Mouse (Mus musculus): ENCODE measurements around the gene Gmppb.

Gmppb gene

DNA sequence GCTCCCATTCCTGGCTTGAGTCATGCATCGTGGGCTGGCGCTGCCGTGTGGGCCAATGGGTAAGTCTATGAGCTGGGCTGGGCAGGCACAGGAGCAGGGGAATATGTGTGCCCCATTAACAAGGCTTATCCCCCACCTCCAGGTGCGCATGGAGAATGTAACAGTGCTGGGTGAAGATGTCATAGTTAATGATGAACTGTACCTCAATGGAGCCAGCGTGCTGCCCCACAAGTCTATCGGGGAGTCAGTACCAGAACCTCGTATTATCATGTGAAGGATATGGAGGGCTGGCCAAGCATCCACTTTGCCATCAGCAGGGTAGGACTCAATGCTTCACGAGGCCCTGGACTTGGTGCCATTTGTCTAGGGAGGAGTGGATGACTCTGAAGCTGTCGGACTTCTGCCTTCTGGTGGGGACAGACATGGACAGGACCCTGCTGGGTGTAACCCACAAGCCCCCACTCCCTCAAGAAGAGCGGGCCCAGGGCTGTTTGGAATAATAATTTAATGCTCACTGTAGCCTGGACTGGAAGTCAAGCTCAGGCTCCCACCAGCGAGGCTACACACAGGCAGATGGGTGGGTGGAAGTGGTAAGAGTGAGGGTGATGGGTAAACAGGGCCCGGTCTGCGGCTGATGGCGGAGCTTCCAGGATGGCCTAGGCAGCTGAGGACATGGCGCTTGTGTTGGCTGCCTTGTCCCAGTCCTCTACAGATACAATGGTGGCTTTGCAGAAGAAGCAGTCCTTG lies 2.3 kb downstream of the Gmppb start:
- no peak for DNase-seq (ENCODE audit: low spot score)

DNA sequence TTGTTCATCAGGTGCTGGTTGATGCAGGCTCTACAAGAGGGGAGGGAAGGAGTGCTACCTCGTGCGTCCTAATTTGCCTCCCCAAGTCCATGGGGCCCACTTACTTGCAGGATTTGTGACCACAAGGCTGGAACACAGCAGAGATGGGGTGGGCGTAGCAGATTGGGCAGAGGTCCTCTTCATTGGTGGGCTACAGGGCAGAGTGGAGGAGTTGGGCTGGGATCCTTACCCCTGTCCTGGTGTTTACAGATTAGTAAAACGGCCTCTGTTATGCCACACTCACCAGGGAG lies 2.8 kb downstream of the Gmppb start:
- DNase-seq (ENCODE audit: low spot score): no peak

DNA sequence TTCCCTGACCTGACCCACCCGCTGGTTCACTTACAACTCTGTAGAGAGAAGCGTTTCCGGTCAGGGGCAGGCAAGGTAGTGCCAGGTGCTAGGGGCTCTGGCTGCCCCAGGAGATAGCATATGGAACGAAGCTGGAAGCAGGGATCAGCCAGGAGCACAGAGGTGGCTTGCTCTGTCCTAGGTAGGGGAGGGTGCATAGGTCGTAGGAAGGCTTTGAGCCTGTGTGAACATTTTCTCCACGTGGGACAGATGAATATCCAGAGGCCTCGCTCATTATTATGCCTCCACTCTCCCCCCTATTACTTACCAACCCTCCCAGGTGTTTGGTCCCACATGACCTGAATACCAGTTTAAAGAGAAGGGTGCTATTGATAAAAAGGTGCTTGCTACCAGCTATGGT lies 3.4 kb downstream of the Gmppb start:
- no peak for DNase-seq (ENCODE audit: low spot score)

DNA sequence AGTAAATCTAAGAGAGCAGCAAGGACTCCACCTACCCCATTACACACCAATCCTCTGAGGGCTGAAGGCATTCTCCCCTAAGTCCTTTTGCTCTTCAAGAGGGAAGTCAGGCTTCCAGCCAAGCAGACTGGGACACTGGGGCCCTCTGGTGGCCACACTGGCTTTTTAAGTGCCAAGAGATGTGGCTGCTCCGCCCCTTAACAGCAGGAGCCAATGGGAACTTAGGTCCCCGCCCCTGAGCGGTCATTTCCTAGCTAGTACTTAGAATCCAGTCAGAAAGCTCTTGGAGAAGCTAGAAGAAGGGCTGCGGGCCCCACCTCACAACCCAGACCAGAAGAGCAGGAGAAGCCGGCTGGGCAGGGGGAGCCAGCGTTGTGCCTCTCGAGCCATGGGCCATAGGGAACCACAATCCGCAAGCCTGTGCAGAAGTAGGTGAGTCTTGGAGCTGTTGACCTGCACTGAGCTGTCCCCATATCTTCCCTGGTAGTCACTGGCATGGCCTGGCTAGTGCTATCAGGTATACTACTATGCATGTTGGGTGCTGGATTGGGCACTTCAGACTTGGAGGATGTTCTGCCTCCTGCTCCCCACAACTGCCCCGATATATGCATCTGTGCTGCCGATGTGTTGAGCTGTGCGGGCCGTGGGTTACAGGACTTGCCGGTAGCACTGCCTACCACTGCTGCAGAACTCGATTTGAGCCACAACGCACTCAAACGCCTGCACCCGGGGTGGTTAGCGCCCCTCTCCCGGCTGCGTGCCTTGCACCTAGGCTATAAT lies 4.0 kb downstream of the Gmppb start, which contains the start of gene Amigo3:
TSS of gene Amigo3 (plus strand) at position 275 of the 780 bp plus-strand sequence.
- DNase-seq (ENCODE audit: low spot score): peak; percentile 97

DNA sequence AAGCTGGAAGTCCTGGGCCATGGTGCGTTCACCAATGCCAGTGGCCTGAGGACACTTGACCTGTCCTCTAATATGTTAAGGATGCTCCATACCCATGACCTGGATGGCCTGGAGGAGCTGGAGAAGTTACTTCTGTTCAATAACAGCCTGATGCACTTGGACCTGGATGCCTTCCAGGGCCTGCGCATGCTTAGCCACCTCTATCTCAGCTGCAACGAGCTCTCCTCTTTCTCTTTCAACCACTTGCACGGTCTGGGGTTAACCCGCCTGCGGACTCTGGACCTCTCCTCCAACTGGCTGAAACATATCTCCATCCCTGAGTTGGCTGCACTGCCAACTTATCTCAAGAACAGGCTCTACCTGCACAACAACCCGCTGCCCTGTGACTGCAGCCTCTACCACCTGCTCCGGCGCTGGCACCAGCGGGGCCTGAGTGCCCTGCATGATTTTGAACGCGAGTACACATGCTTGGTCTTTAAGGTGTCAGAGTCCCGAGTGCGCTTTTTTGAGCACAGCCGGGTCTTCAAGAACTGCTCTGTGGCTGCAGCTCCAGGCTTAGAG lies 4.7 kb downstream of the Gmppb start:
- no peak for DNase-seq (ENCODE audit: low spot score)

DNA sequence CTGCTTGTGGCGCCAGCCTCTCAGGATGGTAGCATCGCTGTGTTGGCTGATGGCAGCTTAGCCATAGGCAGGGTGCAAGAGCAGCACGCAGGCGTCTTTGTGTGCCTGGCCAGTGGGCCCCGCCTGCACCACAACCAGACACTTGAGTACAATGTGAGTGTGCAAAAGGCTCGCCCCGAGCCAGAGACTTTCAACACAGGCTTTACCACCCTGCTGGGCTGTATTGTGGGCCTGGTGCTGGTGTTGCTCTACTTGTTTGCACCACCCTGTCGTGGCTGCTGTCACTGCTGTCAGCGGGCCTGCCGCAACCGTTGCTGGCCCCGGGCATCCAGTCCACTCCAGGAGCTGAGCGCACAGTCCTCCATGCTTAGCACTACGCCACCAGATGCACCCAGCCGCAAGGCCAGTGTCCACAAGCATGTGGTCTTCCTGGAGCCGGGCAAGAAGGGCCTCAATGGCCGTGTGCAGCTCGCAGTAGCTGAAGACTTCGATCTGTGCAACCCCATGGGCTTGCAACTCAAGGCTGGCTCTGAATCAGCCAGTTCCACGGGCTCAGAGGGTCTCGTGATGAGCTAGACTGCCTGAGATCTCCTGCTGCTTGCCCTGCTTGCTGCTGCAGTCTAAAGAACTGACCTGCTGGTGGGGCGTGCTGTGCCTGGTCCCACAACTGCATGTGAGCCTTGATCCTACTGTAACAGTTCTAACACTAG lies 5.4 kb downstream of the Gmppb start:
- DNase-seq (ENCODE audit: low spot score): no peak

DNA sequence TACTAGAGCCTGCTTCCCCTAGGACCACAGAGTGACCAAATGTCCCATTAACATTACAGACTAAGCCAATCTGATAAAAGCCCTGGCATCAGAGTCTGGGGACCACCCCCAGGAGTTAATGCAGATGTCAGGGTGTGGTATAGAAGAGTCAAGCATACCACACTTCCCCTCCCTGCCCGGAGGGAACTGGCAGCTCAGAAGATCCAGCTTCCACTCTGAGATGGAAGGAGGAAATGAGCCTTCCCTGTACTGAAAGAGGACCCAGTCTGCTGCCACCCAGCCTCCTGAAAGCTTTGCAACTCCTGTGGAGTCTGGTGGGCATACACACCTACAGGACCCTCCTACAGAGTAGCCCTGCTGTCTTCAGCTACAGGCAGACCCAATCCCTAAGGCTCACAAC lies 6.0 kb downstream of the Gmppb start:
- DNase-seq (ENCODE audit: low spot score): no peak

DNA sequence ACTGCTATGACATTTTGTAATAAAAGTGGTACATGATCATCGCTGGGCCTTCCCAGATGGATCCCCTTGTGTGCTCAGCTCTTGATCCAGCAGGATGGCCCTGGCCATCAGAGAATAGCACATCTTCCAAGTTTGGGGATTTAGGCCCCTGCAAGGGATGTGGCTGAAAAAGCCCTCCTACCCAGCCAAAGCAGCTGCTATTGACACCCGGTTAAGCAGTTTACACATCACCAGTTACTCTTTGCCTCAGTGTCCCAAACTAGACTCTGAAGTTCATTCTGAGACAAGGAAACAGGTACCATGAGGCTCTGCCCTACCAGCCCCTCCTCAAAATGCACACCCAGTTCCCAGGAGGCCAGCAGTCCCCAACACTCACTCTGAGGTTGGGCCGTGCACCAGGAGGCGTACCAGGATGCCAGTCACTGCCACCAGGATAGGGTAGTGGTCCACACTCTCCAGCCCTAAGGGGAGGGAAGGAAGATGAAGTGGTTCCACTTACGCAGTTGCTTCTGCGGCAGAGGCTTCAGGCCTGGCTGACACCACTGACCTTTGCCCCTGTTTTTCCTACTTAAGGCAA lies 6.7 kb downstream of the Gmppb start:
- no peak for DNase-seq (ENCODE audit: low spot score)

DNA sequence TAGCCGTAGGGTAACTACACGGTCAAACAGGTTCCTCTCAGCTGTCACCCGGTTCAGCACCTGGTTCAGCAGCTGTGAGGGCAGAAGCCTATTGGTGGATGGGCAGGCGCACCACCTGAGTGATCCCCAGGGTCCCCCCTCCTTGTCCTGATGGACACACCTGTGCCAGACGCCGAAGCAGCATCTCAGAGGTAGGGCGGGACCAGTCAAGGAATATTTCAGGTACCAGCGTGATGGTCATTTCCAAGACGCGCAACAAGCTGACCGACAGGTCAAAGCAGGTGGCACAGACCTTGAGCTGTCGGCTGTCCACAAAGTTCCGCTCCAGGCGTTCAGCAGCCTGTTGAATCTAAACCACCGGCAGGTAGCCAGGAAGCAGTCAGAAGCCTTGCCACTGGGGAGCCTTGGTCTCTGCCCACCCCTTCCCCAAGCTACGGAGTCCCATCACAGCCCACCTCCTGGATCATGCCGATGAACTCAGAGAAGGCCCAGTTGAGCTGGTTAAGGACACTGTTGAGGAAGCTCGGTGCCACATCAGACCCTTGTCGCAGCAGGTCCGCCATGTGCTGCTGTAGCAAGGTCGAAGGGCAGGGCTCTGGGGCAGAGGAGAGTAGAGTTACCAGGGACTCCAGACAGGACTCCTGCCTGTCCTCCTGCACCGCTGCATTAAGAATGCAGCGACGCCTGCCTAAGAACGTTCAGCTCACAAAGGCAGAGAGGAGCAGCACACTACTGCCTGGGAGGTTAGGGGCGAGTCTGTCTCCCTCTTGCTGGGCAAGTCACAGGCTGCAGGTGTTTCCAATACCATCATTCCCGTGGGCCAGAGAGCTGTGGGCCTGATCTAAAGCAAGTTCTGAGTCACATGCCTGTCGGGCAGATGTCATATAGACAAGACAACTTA lies 7.6 kb downstream of the Gmppb start:
- DNase-seq (ENCODE audit: low spot score): no peak

DNA sequence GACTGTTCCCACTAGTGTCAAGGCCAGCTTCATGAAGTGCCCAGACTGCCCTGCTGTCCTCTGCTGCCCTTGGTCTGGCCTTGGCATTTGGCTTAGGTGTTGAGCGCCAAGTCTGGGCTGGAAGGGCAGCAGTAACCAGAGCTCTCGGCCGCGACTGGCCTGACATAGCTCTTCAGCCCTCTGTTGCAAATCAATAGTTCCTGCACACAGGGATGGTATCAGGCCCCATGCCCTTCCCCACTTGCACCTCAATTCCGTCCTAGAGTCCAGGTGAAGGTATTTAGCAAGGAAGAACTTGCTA lies 8.2 kb downstream of the Gmppb start:
- DNase-seq (ENCODE audit: low spot score): no peak

DNA sequence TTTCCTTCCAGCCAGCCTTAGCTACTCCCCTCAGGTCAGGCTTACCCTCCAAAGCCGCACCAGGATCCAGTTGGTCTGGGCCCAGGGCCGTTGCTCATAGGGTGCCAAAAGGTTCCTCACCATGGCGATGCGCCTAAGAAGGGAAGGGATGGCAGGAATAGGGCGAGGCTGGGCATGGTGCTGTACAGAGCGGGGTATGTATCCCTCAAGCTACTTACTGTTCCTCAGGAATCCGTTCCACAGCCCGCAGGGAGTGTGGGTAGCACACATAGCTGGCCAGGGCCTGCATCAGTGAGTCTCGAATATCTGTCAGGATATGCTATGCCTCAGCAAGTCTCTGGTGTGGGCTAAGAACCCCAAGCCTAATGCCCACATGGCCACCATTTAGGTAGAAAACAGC lies 9.2 kb downstream of the Gmppb start:
- no peak for DNase-seq (ENCODE audit: low spot score)

DNA sequence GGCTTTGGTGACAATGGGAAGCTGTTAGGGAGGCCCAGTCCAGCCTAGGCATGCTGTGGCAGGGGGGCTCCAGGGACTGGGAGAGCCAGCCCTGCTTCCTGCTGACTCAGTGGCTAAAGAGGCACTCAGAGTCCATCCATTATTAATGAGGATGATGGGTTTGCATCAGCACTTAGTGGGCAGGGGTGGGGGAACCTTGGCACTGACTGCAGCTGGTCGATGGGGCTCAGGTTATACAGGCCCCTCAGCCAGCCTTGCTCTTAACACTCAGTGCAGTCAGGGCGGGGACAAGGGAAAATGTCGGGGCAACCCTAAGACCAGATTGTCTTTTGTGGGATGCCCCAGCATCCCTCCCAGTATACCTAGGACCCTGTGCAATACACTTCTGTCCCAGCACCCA lies 13.1 kb downstream of the Gmppb start:
- no peak for DNase-seq (ENCODE audit: low spot score)

DNA sequence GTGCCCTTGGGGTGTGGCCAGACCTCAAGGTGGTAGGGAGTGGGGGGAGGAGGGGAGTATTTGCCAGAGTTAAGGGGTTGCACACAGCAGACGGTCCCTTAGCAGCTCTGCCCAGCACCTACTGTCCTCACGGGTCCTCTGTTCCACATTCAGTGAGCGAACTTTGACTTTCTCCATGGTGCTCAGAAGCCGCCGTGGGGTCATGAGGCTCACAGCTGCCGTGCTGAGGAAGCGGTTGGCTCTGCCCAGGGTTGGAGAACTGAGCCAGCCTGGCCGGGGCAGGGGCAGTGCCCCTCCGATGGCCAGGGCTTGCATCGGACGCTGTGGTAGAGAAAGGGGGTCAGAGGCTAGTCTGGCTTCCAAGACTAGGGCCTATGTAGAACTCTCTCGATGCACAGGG lies 14.3 kb downstream of the Gmppb start:
- no peak for DNase-seq (ENCODE audit: low spot score)

DNA sequence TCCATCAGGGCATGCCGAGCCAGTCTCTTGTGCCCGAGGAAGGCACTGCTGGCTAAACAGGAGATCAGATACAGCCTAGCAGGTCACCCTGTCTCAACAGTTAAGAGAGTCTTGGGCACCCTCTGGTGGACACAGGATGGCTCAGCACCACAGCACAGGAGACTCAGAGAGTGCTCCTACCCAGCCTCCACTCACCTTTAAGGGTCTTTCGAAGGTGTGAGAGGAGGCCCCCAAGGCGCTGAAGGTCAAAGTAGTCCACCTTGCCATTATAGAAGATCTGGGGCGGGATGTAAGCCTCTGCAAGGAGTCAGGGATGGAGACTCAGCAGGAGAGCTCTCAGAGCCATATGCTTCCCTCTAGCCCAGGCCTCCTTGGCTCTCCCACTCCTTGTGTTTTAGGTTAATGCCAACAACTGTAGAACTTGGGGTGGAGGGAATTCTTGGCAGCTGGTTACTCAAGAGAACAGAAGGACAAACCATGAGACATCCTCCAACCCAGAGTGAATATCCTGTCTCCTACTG lies 16.5 kb downstream of the Gmppb start:
- DNase-seq (ENCODE audit: low spot score): peak; percentile 81

DNA sequence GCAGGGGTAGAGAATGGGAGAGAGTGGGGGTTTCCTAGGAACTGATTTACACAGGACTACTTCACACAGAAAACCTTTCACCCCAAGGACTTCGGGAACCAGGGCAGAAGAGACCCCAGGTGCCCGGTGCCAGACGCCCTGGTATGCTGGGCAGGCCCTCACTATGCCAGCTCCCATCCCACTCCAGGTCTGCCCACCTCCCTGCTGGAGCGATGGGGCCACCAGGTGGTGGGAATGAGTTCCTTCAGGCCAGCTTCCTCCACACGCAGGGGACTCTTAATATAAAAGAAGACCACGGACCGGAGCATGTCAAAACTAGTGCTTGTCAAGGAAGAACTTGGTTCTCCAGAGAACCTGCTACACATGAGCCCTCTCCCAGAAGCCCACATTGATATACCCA lies 18.2 kb downstream of the Gmppb start:
- DNase-seq (ENCODE audit: low spot score): no peak

DNA sequence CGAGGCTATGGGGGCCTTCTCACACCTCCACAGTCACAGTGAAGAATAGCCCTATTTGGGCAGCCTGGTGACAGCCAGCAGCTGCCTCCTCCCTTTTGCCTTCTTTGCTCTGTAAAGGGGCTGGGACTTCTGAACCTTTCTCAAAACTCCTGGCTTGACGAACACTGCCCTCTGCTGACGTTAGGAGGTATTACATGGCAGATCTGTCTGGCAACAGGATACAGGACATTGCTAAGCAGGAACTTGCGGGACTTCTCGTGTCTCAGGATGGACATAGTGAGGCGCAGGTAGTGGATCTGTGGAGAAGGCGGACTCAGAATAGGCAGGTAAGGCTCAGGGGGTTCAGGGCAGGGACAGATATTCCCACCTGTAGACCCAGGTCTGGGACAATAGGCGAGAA lies 18.9 kb downstream of the Gmppb start:
- DNase-seq (ENCODE audit: low spot score): peak; percentile 91

DNA sequence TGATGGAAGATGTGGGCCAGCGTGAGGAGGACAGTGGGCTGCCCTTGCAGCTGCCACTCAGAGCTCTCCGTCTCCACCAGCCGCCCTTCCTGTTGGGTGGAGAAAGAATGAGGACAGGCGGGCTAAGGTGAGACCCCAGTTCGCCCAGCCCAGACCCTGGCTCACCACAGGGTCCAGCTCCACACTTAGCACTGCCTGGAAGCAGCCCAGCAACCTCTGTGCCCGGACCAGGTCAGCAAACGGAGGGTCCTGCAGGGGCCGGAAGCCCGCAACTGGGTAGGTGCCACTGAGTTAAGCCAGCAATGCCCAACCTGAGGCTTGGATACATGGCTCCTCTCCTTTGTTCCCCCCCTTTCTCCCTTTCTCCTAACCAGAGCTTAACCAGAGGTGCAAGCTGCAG lies 20.0 kb downstream of the Gmppb start:
- no peak for DNase-seq (ENCODE audit: low spot score)

DNA sequence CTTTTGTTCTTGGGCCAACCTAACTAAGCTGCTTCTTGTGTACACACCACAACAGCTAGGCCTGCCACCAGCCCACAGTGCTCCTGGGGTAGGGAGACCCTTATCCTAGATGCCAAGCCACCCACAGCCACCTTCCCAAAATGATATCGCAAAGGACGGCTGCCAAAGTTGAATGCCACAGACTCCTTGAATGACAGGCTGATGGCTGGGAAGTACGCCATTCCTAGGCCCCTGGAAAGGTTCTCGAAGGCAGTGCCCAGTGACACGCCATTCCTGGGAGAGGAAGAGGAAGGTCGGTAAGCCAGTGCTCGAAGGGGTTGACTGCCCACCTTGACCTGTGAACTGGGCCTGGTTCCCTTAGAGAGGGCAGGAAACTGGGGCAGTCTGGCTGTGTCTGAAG lies 20.5 kb downstream of the Gmppb start:
- DNase-seq (ENCODE audit: low spot score): no peak

DNA sequence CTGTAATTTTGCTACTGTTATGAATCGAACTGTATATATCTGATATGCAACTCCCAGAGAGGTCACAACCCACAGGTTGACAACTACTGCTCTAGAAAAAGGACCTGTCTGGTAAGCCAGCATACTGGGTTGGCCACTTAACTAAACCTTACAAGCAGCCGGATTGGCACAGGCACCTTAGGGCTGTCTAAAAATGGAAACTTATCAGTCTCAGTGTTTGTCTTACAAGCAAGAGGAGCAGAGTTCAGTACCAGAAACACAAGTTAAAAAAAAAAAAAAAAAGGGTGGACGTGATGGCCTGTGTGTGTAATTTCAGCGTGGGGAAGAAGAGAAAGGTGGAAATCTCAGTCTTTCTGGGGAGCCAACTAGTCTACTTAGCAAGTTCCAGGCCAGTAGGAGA lies 22.8 kb downstream of the Gmppb start:
- DNase-seq (ENCODE audit: low spot score): no peak

DNA sequence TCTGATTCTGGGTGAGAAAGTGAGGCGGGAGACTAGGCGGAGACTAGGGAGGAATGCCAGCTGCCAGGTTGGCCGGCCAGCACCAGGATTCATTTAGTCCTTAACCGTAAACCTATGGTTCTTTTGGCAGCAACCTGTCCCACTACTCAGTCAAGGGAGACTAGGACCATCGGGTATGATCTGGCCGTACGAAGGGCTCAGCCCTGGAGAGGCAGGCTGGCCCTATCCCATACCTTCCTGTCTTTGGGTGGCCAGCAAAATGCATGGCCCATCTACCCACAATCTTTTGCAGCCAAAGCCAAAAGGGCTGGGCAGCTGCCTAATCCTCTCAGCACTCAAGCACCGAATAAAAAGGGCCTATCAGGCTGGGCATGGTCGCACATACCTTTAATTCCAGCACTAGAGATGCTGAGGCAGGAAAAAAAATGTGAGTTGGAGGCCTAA lies 23.5 kb downstream of the Gmppb start:
- DNase-seq (ENCODE audit: low spot score): no peak

DNA sequence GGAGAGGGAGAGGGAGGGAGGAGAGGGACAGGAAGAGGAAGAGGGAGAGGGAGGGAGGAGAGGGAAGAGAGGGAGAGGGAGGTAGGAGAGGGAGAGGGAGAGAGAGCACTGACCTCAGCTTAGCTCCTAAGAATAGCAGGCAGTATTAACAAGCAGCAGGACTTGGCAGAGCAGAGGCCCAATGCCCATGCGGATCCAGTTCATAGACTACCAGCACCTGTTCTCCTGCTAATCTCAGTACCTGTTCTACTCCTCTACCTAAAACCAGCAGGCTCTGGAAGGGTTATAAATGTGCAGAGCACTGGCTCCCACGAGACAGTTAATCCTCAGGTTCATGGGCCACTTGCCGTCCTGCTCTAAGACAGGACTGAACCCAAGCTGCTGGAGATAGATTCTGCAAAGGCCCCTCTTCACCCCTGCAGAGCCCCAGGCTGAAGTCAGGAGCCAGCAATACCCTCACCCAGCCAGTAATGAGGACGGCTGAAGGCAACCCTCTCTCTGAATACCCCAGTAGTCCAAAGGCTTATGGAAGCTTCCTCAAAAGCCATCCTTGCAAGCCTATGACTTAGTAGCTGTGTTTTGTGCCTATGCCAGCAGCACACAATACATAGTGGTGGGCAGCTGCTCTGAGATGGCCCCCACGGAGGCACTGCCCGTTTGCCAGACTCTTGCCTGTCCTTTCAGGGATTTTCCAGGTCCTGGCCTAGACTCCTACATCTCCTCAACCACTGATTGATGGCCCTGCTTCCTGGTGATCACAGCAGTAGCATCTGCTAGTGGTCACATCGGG lies 24.3 kb downstream of the Gmppb start:
- no peak for DNase-seq (ENCODE audit: low spot score)
